Mouse (Mus musculus): ENCODE measurements around the gene Sirt7. TPM values are rescaled to one million over a fixed set of nuclear protein-coding genes. Genes with fewer than 3 reads are reported as not detected.

The Sirt7 gene
- polyA plus RNA-seq, 1 experiment from 2014 or later = 27.7 TPM

DNA sequence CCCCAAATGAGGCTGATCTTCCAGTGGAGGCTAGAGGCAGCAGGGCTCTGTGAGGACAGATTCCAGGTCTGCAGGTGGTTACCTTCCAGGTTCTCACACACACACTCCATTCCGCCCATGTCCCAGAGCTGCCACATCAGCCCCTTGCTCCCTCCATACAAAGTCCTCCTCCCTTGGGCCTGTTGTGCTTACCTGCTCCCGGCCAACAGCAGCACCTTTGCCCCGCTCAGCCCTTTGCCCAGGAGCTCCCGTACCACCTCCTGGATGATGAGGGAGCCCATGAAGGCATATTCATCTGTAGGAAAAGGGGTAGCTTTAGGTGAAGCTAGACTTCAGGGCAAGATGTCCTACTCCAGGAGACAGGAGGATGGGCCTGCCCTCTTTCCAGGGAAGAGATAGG lies 32.3 kb upstream of the Sirt7 start:
- Histone ChIP-seq H3K9me3 (no peaks in the 10 kb centered on the region), H3K4me1 (peaks cover 31% of the 10 kb centered on the region), H3K27ac (replicated peaks) (no peak overlapping the region), H3K4me3 (no peak overlapping the region), H3K36me3 (replicated peaks) (no peaks in the 10 kb centered on the region), H3K27me3 (replicated peaks; ENCODE audit: low read depth, poor library complexity, severe bottlenecking) (peaks cover 86% of the 10 kb centered on the region)
- DNase-seq (ENCODE audit: low spot score) = no peak
- 84% methylated on average over 4 of the region's 4 CpGs for WGBS

DNA sequence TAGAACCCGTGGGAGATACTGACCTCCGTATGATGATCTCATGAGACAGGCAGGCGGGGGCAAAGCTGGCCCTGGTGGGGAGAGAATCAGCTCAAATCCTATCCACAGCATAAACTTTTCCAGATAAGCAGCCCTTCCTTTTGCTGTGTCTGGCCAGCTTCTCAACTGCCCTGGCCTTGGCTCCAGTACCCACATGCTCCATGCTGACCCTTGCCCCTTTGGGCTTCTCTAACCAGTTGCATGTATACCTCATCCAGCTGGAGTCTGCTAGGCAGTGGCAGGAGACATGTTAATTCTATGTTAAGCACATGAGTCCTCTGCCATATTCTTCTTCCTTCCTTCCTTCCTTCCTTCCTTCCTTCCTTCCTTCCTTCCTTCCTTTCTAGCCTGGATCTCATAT lies 29.7 kb upstream of the Sirt7 start:
- H3K4me3 ChIP-seq = no peak overlapping the region
- 71% methylated on average over 3 of the region's 3 CpGs for WGBS
- H3K4me1 ChIP-seq = peaks cover 13% of the 10 kb centered on the region
- H3K9me3 ChIP-seq = no peaks in the 10 kb centered on the region
- H3K27ac ChIP-seq (replicated peaks) = no peak overlapping the region
- H3K36me3 ChIP-seq (replicated peaks) = no peaks in the 10 kb centered on the region
- peaks cover 65% of the 10 kb centered on the region for H3K27me3 ChIP-seq (replicated peaks; ENCODE audit: low read depth, poor library complexity, severe bottlenecking)
- DNase-seq (ENCODE audit: low spot score) = no peak

DNA sequence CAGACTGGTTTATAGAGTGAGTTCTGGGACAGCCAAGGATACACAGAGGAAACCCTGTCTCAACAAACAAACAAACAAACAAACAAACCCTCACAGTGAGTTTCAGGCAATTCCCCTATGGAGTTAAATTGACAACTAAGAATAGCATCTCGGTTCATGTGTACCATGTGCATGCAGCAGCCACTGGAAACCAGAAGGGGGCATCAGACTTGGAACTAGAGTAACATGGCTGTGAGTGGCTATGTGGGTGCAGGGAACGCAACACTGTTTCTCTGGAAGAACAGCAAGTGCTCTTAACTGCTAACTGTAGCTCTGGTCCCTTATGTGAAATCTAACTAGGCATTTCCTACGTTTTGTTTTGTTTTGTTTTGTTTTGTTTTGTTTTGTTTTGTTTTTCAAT lies 26.8 kb upstream of the Sirt7 start:
- DNase-seq (ENCODE audit: low spot score) = no peak
- H3K36me3 ChIP-seq (replicated peaks) = no peaks in the 10 kb centered on the region
- H3K27me3 ChIP-seq (replicated peaks; ENCODE audit: low read depth, poor library complexity, severe bottlenecking) = peaks cover 56% of the 10 kb centered on the region
- no peak overlapping the region for H3K27ac ChIP-seq (replicated peaks)
- no peaks in the 10 kb centered on the region for H3K9me3 ChIP-seq
- H3K4me1 ChIP-seq = peaks cover 12% of the 10 kb centered on the region
- 72% methylated on average over 3 of the region's 3 CpGs for WGBS
- H3K4me3 ChIP-seq = no peak overlapping the region

DNA sequence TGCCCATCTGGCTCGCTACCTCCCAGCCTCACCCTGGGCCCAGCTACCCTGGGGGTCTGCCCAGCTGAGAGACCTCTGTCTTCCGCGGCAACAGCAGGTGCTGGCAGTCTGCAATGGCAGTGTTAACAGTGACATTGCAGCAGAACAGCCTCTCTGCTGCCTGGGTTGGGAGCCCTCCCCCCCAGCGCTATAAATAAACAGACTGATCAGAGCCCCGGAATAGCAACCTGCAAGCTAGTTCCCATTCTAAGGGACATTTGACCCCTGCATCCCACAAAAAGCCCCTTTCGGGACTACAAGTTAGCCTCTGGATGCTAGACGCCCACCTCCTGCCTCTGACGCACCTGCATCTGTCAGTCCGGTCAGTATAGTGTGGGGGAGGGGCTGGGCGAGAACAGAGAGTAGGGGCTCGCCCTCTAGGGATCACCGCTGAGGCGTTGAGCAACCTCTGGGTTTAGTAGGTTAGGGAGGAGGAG lies 23.0 kb upstream of the Sirt7 start, which contains the start of gene Myadml2:
Gene Myadml2 (minus strand): TSS at position 158 of the 476 bp plus-strand sequence.
- Histone ChIP-seq H3K27me3 (replicated peaks; ENCODE audit: low read depth, poor library complexity, severe bottlenecking) (peaks cover 41% of the 10 kb centered on the region), H3K4me1 (peaks cover 22% of the 10 kb centered on the region), H3K4me3 (peak within 1 kb of the TSS; percentile 39), H3K9me3 (no peaks in the 10 kb centered on the region), H3K36me3 (replicated peaks) (no peaks in the 10 kb centered on the region), H3K27ac (replicated peaks) (no peak within 1 kb of the TSS)
- peak; percentile 50 for DNase-seq (ENCODE audit: low spot score)
- WGBS = 4% methylated on average over 13 of the region's 13 CpGs

DNA sequence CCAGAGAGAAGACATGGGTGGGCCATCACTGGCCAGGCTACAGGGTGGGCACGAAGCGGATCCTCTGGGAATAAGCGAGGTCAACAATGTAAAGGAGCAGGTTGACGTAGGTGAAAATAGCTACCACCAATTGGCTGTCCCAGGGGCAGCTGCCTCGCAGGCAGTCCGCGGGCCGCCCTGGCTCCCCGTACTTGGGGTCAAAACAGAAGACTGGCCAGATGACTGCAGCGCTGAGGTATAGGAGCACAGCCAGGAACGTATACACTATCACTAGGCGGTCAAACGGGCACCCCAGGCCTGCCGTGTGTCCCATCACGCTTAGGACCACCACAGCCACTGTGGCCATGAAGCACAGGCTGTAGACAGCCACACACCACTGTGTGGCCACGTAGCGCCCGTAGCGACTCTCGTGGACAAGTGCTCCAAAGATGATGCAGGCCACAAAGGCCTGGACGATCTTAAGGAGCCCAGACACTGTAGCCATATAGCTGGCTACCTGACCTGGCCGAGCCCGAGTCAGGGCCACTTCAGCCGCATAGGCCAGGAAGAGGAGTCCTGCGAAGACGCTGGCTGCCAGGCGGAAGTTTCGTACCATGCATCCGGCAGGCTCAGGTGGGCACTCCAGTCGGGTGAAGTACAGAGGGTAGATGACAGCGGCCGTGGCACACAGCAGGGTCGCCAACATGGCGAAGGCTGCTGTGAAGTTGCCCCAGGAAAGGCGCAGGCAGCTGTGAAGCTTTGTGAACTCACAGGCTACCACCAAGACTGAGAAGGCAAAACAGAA lies 22.2 kb upstream of the Sirt7 start:
- no peak for DNase-seq (ENCODE audit: low spot score)
- WGBS = 81% methylated on average over 35 of the region's 35 CpGs
- peaks cover 49% of the 10 kb centered on the region for H3K27me3 ChIP-seq (replicated peaks; ENCODE audit: low read depth, poor library complexity, severe bottlenecking)
- H3K4me3 ChIP-seq = peak overlapping the region; percentile 39; the same call in 1 of the 2 replicates
- H3K27ac ChIP-seq (replicated peaks) = no peak overlapping the region
- peaks cover 30% of the 10 kb centered on the region for H3K4me1 ChIP-seq
- no peaks in the 10 kb centered on the region for H3K36me3 ChIP-seq (replicated peaks)
- H3K9me3 ChIP-seq = no peaks in the 10 kb centered on the region

DNA sequence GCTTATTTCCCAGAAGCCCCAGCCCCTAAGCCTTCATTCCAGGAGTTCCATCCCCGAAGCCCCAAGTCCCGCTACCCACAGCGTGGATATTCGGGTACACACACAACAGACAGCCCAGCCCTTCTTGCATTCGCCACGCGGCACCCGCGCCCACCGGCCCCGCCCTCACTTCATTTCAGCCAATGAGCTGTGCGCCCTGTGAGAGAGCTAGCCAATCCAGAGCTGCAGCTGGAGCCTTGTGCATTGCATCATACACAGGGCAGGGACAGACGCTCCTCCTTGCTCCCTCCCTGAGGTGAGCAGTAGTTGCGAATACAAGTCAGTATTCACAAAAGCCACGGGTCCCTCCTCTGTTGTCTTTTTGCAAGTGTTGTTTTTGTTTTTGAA lies 18.6 kb upstream of the Sirt7 start, which contains the start of gene Pycr1:
Gene Pycr1 (minus strand): TSS at position 169 of the 387 bp plus-strand sequence.
- peaks cover 55% of the 10 kb centered on the region for H3K27me3 ChIP-seq (replicated peaks; ENCODE audit: low read depth, poor library complexity, severe bottlenecking)
- DNase-seq (ENCODE audit: low spot score) = peak; percentile 96
- peak within 1 kb of the TSS; percentile 83 for H3K27ac ChIP-seq (replicated peaks)
- under 1% methylated on average over 15 of the region's 15 CpGs for WGBS
- H3K36me3 ChIP-seq (replicated peaks) = no peaks in the 10 kb centered on the region
- H3K4me1 ChIP-seq = peaks cover 43% of the 10 kb centered on the region
- peak within 1 kb of the TSS; percentile 68 for H3K4me3 ChIP-seq
- H3K9me3 ChIP-seq = no peaks in the 10 kb centered on the region

DNA sequence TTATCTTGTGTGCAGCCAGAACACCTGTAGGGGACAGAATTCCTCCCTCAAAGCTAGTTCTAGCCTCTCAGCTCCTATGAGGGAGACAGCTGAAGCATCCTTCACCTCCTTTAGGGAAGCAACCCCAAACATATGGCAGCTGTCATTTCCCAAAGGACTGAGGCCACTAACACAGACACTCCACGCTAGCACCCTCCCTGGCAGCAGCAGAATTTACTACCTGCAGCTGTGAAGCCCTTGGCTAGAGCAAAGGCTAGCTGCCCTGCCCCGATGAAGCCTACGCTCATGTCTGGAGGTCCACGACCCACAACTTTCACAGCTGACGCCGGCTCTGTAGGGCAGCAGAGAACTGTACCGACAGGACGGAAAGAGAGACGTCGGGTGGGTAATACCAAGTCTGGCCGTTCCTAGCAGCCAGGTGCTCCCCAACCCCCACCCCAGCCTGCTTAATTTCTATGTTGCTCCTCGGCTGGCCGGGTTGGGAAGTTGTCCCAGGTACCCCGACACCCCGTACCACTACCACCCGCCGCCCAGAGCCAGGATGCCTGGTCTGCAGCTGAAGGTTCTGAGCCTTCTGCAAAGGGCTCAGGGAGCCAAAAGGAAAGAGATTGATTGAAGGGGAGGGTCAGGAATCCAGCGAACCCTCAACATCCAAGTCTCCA lies 18.0 kb upstream of the Sirt7 start:
- Histone ChIP-seq H3K27ac (replicated peaks) (peak overlapping the region; percentile 83), H3K9me3 (no peaks in the 10 kb centered on the region), H3K27me3 (replicated peaks; ENCODE audit: low read depth, poor library complexity, severe bottlenecking) (peaks cover 52% of the 10 kb centered on the region), H3K36me3 (replicated peaks) (no peaks in the 10 kb centered on the region), H3K4me3 (peak overlapping the region; percentile 68), H3K4me1 (peaks cover 39% of the 10 kb centered on the region)
- no peak for DNase-seq (ENCODE audit: low spot score)
- 4% methylated on average over 18 of the region's 18 CpGs for WGBS

DNA sequence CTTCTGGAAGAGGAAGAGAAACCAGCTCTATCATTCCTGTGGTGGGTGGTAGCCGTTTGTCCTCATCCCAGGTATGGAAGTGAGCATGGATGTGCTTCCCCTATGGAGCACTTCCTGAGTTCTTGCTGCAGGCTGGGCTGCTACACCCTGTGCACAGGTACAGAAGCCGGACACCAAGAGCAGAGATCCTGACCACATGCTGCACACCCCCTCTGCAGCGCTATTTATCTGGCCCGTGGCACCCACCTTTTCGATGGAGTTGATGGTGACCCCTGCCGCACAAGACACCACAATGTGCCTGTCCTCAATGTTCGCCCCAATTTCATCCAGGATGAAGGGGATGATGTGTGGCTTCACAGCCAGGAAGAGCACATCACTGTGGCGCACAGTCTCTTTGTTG lies 16.8 kb upstream of the Sirt7 start:
- Histone ChIP-seq H3K36me3 (replicated peaks) (no peaks in the 10 kb centered on the region), H3K27ac (replicated peaks) (no peak overlapping the region), H3K4me1 (peaks cover 31% of the 10 kb centered on the region), H3K4me3 (no peak overlapping the region; the same call in 1 of the 2 replicates), H3K9me3 (no peaks in the 10 kb centered on the region), H3K27me3 (replicated peaks; ENCODE audit: low read depth, poor library complexity, severe bottlenecking) (peaks cover 40% of the 10 kb centered on the region)
- DNase-seq (ENCODE audit: low spot score) = no peak
- WGBS = 90% methylated on average over 8 of the region's 8 CpGs

DNA sequence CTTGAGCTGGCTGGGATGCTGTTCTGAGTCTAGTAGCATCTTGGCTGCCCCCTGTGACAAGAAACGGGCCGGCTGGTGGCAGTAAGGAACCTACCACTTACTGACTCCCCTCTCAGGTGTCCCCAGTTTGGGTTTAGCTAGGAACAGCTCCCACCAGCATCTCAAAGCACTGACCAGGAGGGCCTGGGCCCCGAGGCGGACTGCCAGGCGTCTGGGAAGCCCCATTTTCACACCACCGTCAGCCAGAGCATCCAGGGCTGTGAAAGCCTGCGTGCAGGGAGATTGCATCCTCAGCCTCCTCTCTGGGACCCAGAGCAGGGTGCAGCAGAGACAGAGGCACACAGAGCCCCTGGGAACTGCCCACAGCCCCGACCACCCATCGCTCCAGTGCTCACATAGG lies 16.2 kb upstream of the Sirt7 start:
- Histone ChIP-seq H3K4me3 (no peak overlapping the region), H3K27ac (replicated peaks) (0 out of 2 replicates have a peak overlapping the region, but pooled peaks have one; percentile 5)
- WGBS = 62% methylated on average over 9 of the region's 9 CpGs

DNA sequence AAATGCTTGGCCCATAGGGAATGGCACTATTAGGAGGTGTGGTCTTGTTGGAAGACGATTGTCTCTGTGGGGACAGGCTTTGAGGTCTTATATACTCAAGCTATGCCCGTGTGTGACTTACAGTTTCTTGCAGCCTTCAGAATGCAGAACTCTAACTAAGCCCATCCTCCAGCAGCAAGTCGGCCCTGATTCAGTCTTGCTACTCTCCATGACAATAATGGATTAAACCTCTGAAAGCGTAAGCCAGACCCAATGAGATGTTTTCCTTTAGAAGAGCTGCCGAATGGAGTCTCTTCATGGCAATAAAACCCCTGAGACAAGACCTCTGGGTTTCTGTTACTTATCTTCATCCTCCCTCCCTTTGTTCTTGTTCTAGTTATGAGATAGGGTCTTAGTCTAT lies 9.8 kb upstream of the Sirt7 start:
- WGBS = 84% methylated on average over 5 of the region's 5 CpGs
- no peak for DNase-seq (ENCODE audit: low spot score)
- Histone ChIP-seq H3K36me3 (replicated peaks) (peaks cover 7% of the 10 kb centered on the region), H3K4me1 (peaks cover 32% of the 10 kb centered on the region), H3K27ac (replicated peaks) (no peak overlapping the region), H3K9me3 (no peaks in the 10 kb centered on the region), H3K27me3 (replicated peaks; ENCODE audit: low read depth, poor library complexity, severe bottlenecking) (no peaks in the 10 kb centered on the region), H3K4me3 (no peak overlapping the region)

More for the DNA sequence above, 16.2 kb upstream of the Sirt7 start:
- Histone ChIP-seq H3K27me3 (replicated peaks; ENCODE audit: low read depth, poor library complexity, severe bottlenecking) (peaks cover 34% of the 10 kb centered on the region), H3K9me3 (no peaks in the 10 kb centered on the region), H3K36me3 (replicated peaks) (no peaks in the 10 kb centered on the region), H3K4me1 (peaks cover 31% of the 10 kb centered on the region)
- no peak for DNase-seq (ENCODE audit: low spot score)

DNA sequence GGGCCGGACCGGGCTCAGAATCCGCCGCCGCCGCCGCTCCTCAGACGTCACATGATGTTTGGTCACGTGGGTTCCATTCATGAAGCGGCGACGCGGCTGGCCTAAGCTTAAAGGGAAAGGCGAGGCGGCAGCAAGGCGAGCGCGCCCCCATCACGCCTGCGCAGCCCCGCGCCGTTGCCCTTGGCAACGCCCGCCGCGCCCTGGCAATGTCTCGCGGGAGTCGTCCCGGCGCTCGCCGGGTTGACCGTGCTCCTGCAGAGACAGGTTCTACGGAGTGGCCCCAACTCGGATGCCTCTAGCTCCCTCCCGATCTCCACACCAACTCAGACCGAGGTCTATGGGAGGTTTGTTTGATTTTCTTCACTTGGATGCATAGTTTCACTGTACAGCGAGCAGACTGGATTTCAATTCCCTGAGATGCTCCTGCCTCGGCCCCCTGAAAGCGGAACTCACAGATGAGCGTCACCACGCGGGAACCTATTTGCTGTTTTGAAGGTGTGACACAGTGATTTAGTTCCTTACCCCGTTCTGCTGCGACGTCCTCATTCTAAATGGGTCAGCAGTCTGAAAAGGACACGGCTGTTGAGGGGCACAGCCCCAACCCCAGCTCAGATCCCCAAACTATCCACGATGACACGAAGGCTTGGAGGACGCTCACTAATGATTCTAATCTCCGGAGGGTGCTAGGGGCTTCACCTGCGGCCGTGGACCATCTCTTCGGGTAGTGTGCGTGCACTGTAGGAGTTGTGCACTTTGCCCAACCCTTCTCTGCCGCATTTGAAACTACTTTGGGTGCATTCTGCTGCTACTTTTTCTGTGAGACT lies 8.7 kb upstream of the Sirt7 start, which contains the start of gene Mafg:
Gene Mafg (minus strand): TSS at position 81 of the 824 bp plus-strand sequence.
- Histone ChIP-seq H3K4me1 (peaks cover 39% of the 10 kb centered on the region), H3K27ac (replicated peaks) (peak within 1 kb of the TSS; percentile 97), H3K36me3 (replicated peaks) (peaks cover 18% of the 10 kb centered on the region), H3K27me3 (replicated peaks; ENCODE audit: low read depth, poor library complexity, severe bottlenecking) (no peaks in the 10 kb centered on the region), H3K4me3 (peak within 1 kb of the TSS; percentile 99), H3K9me3 (no peaks in the 10 kb centered on the region)
- peak; percentile 97 for DNase-seq (ENCODE audit: low spot score)
- WGBS = 11% methylated on average over 58 of the region's 58 CpGs

Measured in embryonic facial prominence, embryonic 10.5 days (tissue).